Mouse (Mus musculus) midbrain, embryonic 14.5 days (tissue): ENCODE results near the gene Arhgef1. TPM values are rescaled to one million over a fixed set of nuclear protein-coding genes. Genes with fewer than 3 reads are reported as not detected.

Experiments
- ATAC-seq: fragments of 200-750 bp; cut with Nextera tagmentation; 2 replicates; pipeline ENCODE4 v1.8.0; 2017; ENCODE audit warnings: moderate number of reproducible peaks, moderate library complexity; ENCODE audit not compliant: low FRiP score, low TSS enrichment
- DNase-seq: peaks from one replicate; pipeline ENCODE4 v3.0.0-alpha.2; 2015
- H3K27ac ChIP-seq: fragments of 300-500 bp; sonication (generic); replicated peaks from 2 replicates; pipeline ENCODE4 v1.5.1; 2014; ENCODE audit warnings: mild to moderate bottlenecking, low read depth, low read length, moderate library complexity
- H3K27me3 ChIP-seq: fragments of 300-500 bp; sonication (generic); 2 replicates; pipeline ENCODE4 v1.6.1; 2014; ENCODE audit warnings: low read length, control low read depth, mixed read lengths; ENCODE audit not compliant: control insufficient read depth, insufficient read depth
- H3K36me3 ChIP-seq: fragments of 300-500 bp; sonication (generic); 2 replicates; pipeline ENCODE4 v1.6.1; 2014; ENCODE audit warnings: low read length, control low read depth; ENCODE audit not compliant: control insufficient read depth, insufficient read depth
- H3K4me1 ChIP-seq: fragments of 300-500 bp; sonication (generic); 2 replicates; pipeline ENCODE4 v1.6.1; 2014; ENCODE audit warnings: mild to moderate bottlenecking, antibody characterized with exemption, low read length, control low read depth; ENCODE audit not compliant: control insufficient read depth, insufficient read depth
- H3K4me2 ChIP-seq: fragments of 300-500 bp; sonication (generic); 2 replicates; pipeline ENCODE4 v1.6.1; 2014; ENCODE audit warnings: mild to moderate bottlenecking, low read length, moderate library complexity
- H3K4me3 ChIP-seq: fragments of 300-500 bp; sonication (generic); replicated peaks from 2 replicates; pipeline ENCODE4 v1.5.1; 2014; ENCODE audit warnings: low read depth, low read length
- H3K9ac ChIP-seq: fragments of 300-500 bp; sonication (generic); replicated peaks from 2 replicates; pipeline ENCODE4 v1.6.1; 2014; ENCODE audit warnings: mild to moderate bottlenecking, low read length, moderate library complexity
- H3K9me3 ChIP-seq: fragments of 300-500 bp; sonication (generic); 2 replicates; pipeline ENCODE4 v1.6.1; 2016; ENCODE audit warnings: low read length, control low read depth, mixed read lengths; ENCODE audit not compliant: control insufficient read depth
- WGBS: fragments of 180-500 bp; shearing (Covaris S2); extraction: QIAGEN DNeasy Blood & Tissue Kit; methylation state at CpG from one replicate; pipeline ENCODE4 v1.1.7; 2014; 5-methylcytosine and 5-hydroxymethylcytosine counted together
- microRNA-seq: library from miRNA; unstranded; fragments of <30 nt; microRNA quantifications from one replicate; pipeline ENCODE4, GENCODE M21; 2016
- polyA plus RNA-seq: library from polyadenylated mRNA; unstranded; fragments of >200 nt; fragmentation: Nextera tagmentation; extraction: Ambion mirVana; gene quantifications from 2 replicates; pipeline ENCODE4 v1.2.1, GENCODE M21; 2014

Arhgef1 gene
- polyA plus RNA-seq, 1 experiment from 2014 or later = 51.0 TPM

- H3K27me3 ChIP-seq = no peaks in the 10 kb centered on the region
- 28% methylated on average over 9 of the region's 9 CpGs for WGBS
- no peak overlapping the region for H3K4me3 ChIP-seq
- H3K9ac ChIP-seq = no peak overlapping the region
- H3K9me3 ChIP-seq = no peaks in the 10 kb centered on the region
- peak; percentile 82 for DNase-seq
- peaks cover 29% of the 10 kb centered on the region for H3K36me3 ChIP-seq
- H3K27ac ChIP-seq = no peak overlapping the region
- no peak overlapping the region for H3K4me2 ChIP-seq
- no peak for ATAC-seq
- no peaks in the 10 kb centered on the region for H3K4me1 ChIP-seq
These were observed 72.3 kb downstream of the Arhgef1 start for GRCm38 (mm10) chr7:24974893-24975595.

Small RNA genes lying within 50 kb of the gene (microRNA-seq; reads per million reads assigned to microRNA genes)
- 1.8 reads per million, percentile 8 among the genes with 10 or more reads in this experiment for gene Mir7046

Other genes starting within 250 kb of the Arhgef1 start
- gene Tex101, start 226.2 kb upstream of the Arhgef1 start, polyA plus RNA-seq = not detected in 2 replicates
- gene BC049730, start 193.7 kb upstream of the Arhgef1 start, polyA plus RNA-seq = not detected in 2 replicates
- gene Gm4763, start 176.0 kb upstream of the Arhgef1 start, polyA plus RNA-seq = not detected in 2 replicates
- gene Cd177, start 142.6 kb upstream of the Arhgef1 start, polyA plus RNA-seq = 0.24 and 1.2 TPM in 2 replicates
- gene Ceacam10, start 125.7 kb upstream of the Arhgef1 start, polyA plus RNA-seq = not detected in 2 replicates
- gene Gm9844, start 40.7 kb upstream of the Arhgef1 start, polyA plus RNA-seq = 36.2 and 58.3 TPM in 2 replicates
- gene Lypd4, start 33.0 kb upstream of the Arhgef1 start, polyA plus RNA-seq = not detected in 2 replicates
- gene Dmrtc2, start 32.9 kb upstream of the Arhgef1 start, polyA plus RNA-seq = not detected in 2 replicates
- gene Rps19, start 18.5 kb upstream of the Arhgef1 start, polyA plus RNA-seq = 1,428 and 1,598 TPM in 2 replicates
- gene Cd79a, start 5.5 kb upstream of the Arhgef1 start, polyA plus RNA-seq = 0.28 TPM in 1 of 2 replicates, not detected in the other
- 5.0 and 6.1 TPM in 2 replicates for gene Gm4881, start 41.6 kb downstream of the Arhgef1 start, polyA plus RNA-seq
- gene Rabac1, start 69.8 kb downstream of the Arhgef1 start, polyA plus RNA-seq = 234 and 311 TPM in 2 replicates
- gene Atp1a3, start 103.0 kb downstream of the Arhgef1 start, polyA plus RNA-seq = 284 and 337 TPM in 2 replicates
- gene Grik5, start 169.4 kb downstream of the Arhgef1 start, polyA plus RNA-seq = 21.7 and 27.3 TPM in 2 replicates
- 24.9 and 33.0 TPM in 2 replicates for gene Zfp574, start 169.7 kb downstream of the Arhgef1 start, polyA plus RNA-seq